Mouse (Mus musculus) hindlimb bud, embryonic 11.5 days (tissue): Measurements from ENCODE around the gene Tax1bp1.
A peak's percentile ranks its signal among the peaks of the same experiment; 100 is the strongest.
"Not testable (repeated sequence)": the region's sequence is repeated elsewhere in the genome, so short reads cannot be mapped to it uniquely, and the experiment has no call there.

Experiments used
- DNase-seq: peaks from one replicate; pipeline ENCODE4 v3.0.0-alpha.2; 2012; ENCODE audit warnings: low read depth, low spot score; ENCODE audit errors: extremely low spot score

The Tax1bp1 gene

GRCm38 (mm10) chr6:52713104-52713896, at the start of gene Tax1bp1:
Gene Tax1bp1 (plus strand): TSS chr6:52713729.
- peak; percentile 64 for DNase-seq

- DNase-seq, result no peak
Observed at GRCm38 (mm10) chr6:52667641-52668040, 45.9 kb upstream of the Tax1bp1 start.

- not testable (repeated sequence) for DNase-seq
Observed at GRCm38 (mm10) chr6:52669878-52670277, 43.7 kb upstream of the Tax1bp1 start.

- no peak for DNase-seq
Observed at GRCm38 (mm10) chr6:52671791-52672190, 41.7 kb upstream of the Tax1bp1 start.

- DNase-seq, result no peak
Observed at GRCm38 (mm10) chr6:52672539-52672938, 41.0 kb upstream of the Tax1bp1 start.

- DNase-seq, result no peak
Observed at GRCm38 (mm10) chr6:52673706-52674105, 39.8 kb upstream of the Tax1bp1 start.

- DNase-seq, result no peak
Observed at GRCm38 (mm10) chr6:52674541-52674940, 39.0 kb upstream of the Tax1bp1 start.

GRCm38 (mm10) chr6:52675222-52675921, 38.2 kb upstream of the Tax1bp1 start:
- DNase-seq, result no peak

- DNase-seq, result not testable (repeated sequence)
Observed at GRCm38 (mm10) chr6:52677534-52677933, 36.0 kb upstream of the Tax1bp1 start.

GRCm38 (mm10) chr6:52679565-52679964, 34.0 kb upstream of the Tax1bp1 start:
- no peak for DNase-seq

- DNase-seq, result no peak
Observed at GRCm38 (mm10) chr6:52680458-52681032, 33.0 kb upstream of the Tax1bp1 start.

- no peak for DNase-seq
Observed at GRCm38 (mm10) chr6:52681847-52682485, 31.6 kb upstream of the Tax1bp1 start.

GRCm38 (mm10) chr6:52682607-52683006, 30.9 kb upstream of the Tax1bp1 start:
- no peak for DNase-seq

GRCm38 (mm10) chr6:52686901-52687500, 26.5 kb upstream of the Tax1bp1 start:
- DNase-seq, result no peak

GRCm38 (mm10) chr6:52690365-52690764, 23.2 kb upstream of the Tax1bp1 start:
- no peak for DNase-seq

GRCm38 (mm10) chr6:52691800-52692199, 21.7 kb upstream of the Tax1bp1 start:
- no peak for DNase-seq

- DNase-seq, result no peak
Observed at GRCm38 (mm10) chr6:52692451-52693063, 21.0 kb upstream of the Tax1bp1 start.

GRCm38 (mm10) chr6:52697964-52698535, 15.5 kb upstream of the Tax1bp1 start:
- DNase-seq, result no peak

GRCm38 (mm10) chr6:52699050-52699449, 14.5 kb upstream of the Tax1bp1 start:
- no peak for DNase-seq

- no peak for DNase-seq
Observed at GRCm38 (mm10) chr6:52699899-52700298, 13.6 kb upstream of the Tax1bp1 start.
